Mouse (Mus musculus): ENCODE measurements around the gene Gm11060. TPM values are rescaled to one million over a fixed set of nuclear protein-coding genes. Genes with fewer than 3 reads are reported as not detected.
A peak's percentile ranks its signal among the peaks of the same experiment; 100 is the strongest.

Gene Gm11060
- total RNA-seq, 2 experiments from 2014 or later, result not detected

GRCm38 (mm10) chr2:105108703-105109158, 16.9 kb downstream of the Gm11060 start:
- peak; percentile 56 to 77 for DNase-seq (ENCODE audit: low spot score in 2 of 2)
- intact Hi-C loops (cut with DNase I), result no loop called here

- intact Hi-C loops (cut with DNase I), result loop anchor here (5.0 kb wide), 1 partner anchor 73 kb away; no protein-coding TSS in a partner anchor
- DNase-seq (ENCODE audit: low spot score in 2 of 2), result no peak
These were observed 22.3 kb downstream of the Gm11060 start for GRCm38 (mm10) chr2:105114074-105114473.

GRCm38 (mm10) chr2:105117669-105118068, 25.9 kb downstream of the Gm11060 start:
- intact Hi-C loops (cut with DNase I), result no loop called here
- no peak for DNase-seq (ENCODE audit: low spot score in 2 of 2)

GRCm38 (mm10) chr2:105122216-105122615, 30.4 kb downstream of the Gm11060 start:
- intact Hi-C loops (cut with DNase I), result loop anchor here (10.0 kb wide), 1 partner anchor 1073 kb away; no protein-coding TSS in a partner anchor
- DNase-seq (ENCODE audit: low spot score in 2 of 2), result no peak

- intact Hi-C loops (cut with DNase I), result loop anchor here (10.0 kb wide), 1 partner anchor 1072 kb away; no protein-coding TSS in a partner anchor
- no peak for DNase-seq (ENCODE audit: low spot score in 2 of 2)
These were observed 31.1 kb downstream of the Gm11060 start for GRCm38 (mm10) chr2:105122886-105123285.

GRCm38 (mm10) chr2:105123431-105123830, 31.6 kb downstream of the Gm11060 start:
- intact Hi-C loops (cut with DNase I), result loop anchor here (10.0 kb wide), 1 partner anchor 1071 kb away; no protein-coding TSS in a partner anchor
- no peak for DNase-seq (ENCODE audit: low spot score in 2 of 2)

- DNase-seq (ENCODE audit: low spot score in 2 of 2), result no peak
These were observed 32.1 kb downstream of the Gm11060 start for GRCm38 (mm10) chr2:105123881-105124280.

GRCm38 (mm10) chr2:105124391-105124790, 32.6 kb downstream of the Gm11060 start:
- no peak for DNase-seq (ENCODE audit: low spot score in 2 of 2)
- intact Hi-C loops (cut with DNase I), result loop anchor here (10.0 kb wide), 1 partner anchor 1070 kb away; no protein-coding TSS in a partner anchor

More at GRCm38 (mm10) chr2:105123881-105124280, 32.1 kb downstream of the Gm11060 start:
- intact Hi-C loops (cut with DNase I), result loop anchor here (10.0 kb wide), 1 partner anchor 1071 kb away; no protein-coding TSS in a partner anchor

GRCm38 (mm10) chr2:105125205-105125604, 33.4 kb downstream of the Gm11060 start:
- DNase-seq (ENCODE audit: low spot score in 2 of 2), result no peak
- intact Hi-C loops (cut with DNase I), result loop anchor here (10.0 kb wide), 1 partner anchor 1070 kb away; no protein-coding TSS in a partner anchor

GRCm38 (mm10) chr2:105125641-105126040, 33.8 kb downstream of the Gm11060 start:
- no peak for DNase-seq (ENCODE audit: low spot score in 2 of 2)
- intact Hi-C loops (cut with DNase I), result loop anchor here (10.0 kb wide), 1 partner anchor 1069 kb away; no protein-coding TSS in a partner anchor

- intact Hi-C loops (cut with DNase I), result loop anchor here (10.0 kb wide), 1 partner anchor 1069 kb away; no protein-coding TSS in a partner anchor
- DNase-seq (ENCODE audit: low spot score in 2 of 2), result no peak
These were observed 34.5 kb downstream of the Gm11060 start, which contains the start of gene Wt1 for GRCm38 (mm10) chr2:105126279-105126678. Gene Wt1 (plus strand): TSS chr2:105126529.

GRCm38 (mm10) chr2:105126691-105127530, 35.1 kb downstream of the Gm11060 start:
- no peak for DNase-seq (ENCODE audit: low spot score in 2 of 2)
- intact Hi-C loops (cut with DNase I), result loop anchor here (10.0 kb wide), 1 partner anchor 1068 kb away; no protein-coding TSS in a partner anchor

GRCm38 (mm10) chr2:105127531-105128480, 36.0 kb downstream of the Gm11060 start:
- no peak for DNase-seq (ENCODE audit: low spot score in 2 of 2)
- intact Hi-C loops (cut with DNase I), result loop anchor here (2.0 to 10.0 kb wide), 2 partner anchors 549 to 1067 kb away; no protein-coding TSS in a partner anchor

- intact Hi-C loops (cut with DNase I), result loop anchor here (2.0 to 10.0 kb wide), 2 partner anchors 548 to 1066 kb away; no protein-coding TSS in a partner anchor
- DNase-seq (ENCODE audit: low spot score in 2 of 2), result no peak
These were observed 36.7 kb downstream of the Gm11060 start for GRCm38 (mm10) chr2:105128564-105128963.

- DNase-seq (ENCODE audit: low spot score in 2 of 2), result no peak
- intact Hi-C loops (cut with DNase I), result loop anchor here (10.0 kb wide), 1 partner anchor 954 kb away; no protein-coding TSS in a partner anchor
These were observed 38.7 kb downstream of the Gm11060 start for GRCm38 (mm10) chr2:105130351-105131060.

GRCm38 (mm10) chr2:105131061-105131810, 39.4 kb downstream of the Gm11060 start:
- intact Hi-C loops (cut with DNase I), result loop anchor here (10.0 kb wide), 1 partner anchor 954 kb away; no protein-coding TSS in a partner anchor
- DNase-seq (ENCODE audit: low spot score in 2 of 2), result no peak

- DNase-seq (ENCODE audit: low spot score in 2 of 2), result no peak
- intact Hi-C loops (cut with DNase I), result loop anchor here (10.0 kb wide), 1 partner anchor 953 kb away; no protein-coding TSS in a partner anchor
These were observed 39.9 kb downstream of the Gm11060 start for GRCm38 (mm10) chr2:105131811-105132100.

GRCm38 (mm10) chr2:105132300-105132699, 40.5 kb downstream of the Gm11060 start:
- intact Hi-C loops (cut with DNase I), result loop anchor here (10.0 kb wide), 1 partner anchor 953 kb away; no protein-coding TSS in a partner anchor
- no peak for DNase-seq (ENCODE audit: low spot score in 2 of 2)
